Mouse (Mus musculus): Measurements from ENCODE around the gene Nhlrc1. TPM values are rescaled to one million over a fixed set of nuclear protein-coding genes. Genes with fewer than 3 reads are reported as not detected.

Gene Nhlrc1
- polyA plus RNA-seq (2015; fragmentation: Nextera tagmentation; extraction: Ambion mirVana) = 3.8 and 4.1 TPM in 2 replicates

GRCm38 (mm10) chr13:47014334-47015194 lies at the start of gene Nhlrc1:
Nhlrc1 (minus strand) TSS chr13:47014850.
- H3K4me3 ChIP-seq = peak within 1 kb of the TSS; percentile 66
- no peaks in the 10 kb centered on the region for H3K36me3 ChIP-seq
- ATAC-seq (ENCODE audit: insufficient number of reproducible peaks, low FRiP score, low TSS enrichment, low read depth) = peak; percentile 62; the same call in 1 of the 2 replicates
- peak within 1 kb of the TSS; percentile 42 for H3K9ac ChIP-seq
- peaks cover 10% of the 10 kb centered on the region for H3K27me3 ChIP-seq
- no peak within 1 kb of the TSS for H3K27ac ChIP-seq
- peaks cover 16% of the 10 kb centered on the region for H3K4me1 ChIP-seq
- WGBS = 3% methylated on average over 73 of the region's 73 CpGs
- peak within 1 kb of the TSS; percentile 100 for H3K4me2 ChIP-seq
- H3K9me3 ChIP-seq = peaks cover 10% of the 10 kb centered on the region; the same call in 1 of the 2 replicates

- H3K27me3 ChIP-seq = no peaks in the 10 kb centered on the region
- no peak overlapping the region for H3K9ac ChIP-seq
- H3K27ac ChIP-seq = no peak overlapping the region
- H3K36me3 ChIP-seq = peaks cover 40% of the 10 kb centered on the region
- no peaks in the 10 kb centered on the region for H3K4me1 ChIP-seq
- H3K9me3 ChIP-seq = no peaks in the 10 kb centered on the region
- 77% methylated on average over 15 of the region's 15 CpGs for WGBS
- H3K4me3 ChIP-seq = no peak overlapping the region
- H3K4me2 ChIP-seq = no peak overlapping the region
- ATAC-seq (ENCODE audit: insufficient number of reproducible peaks, low FRiP score, low TSS enrichment, low read depth) = no peak
Measured at GRCm38 (mm10) chr13:47063985-47064760, 49.5 kb upstream of the Nhlrc1 start.

- Histone ChIP-seq H3K9me3 (no peaks in the 10 kb centered on the region), H3K27ac (no peak overlapping the region), H3K4me2 (no peak overlapping the region), H3K9ac (no peak overlapping the region), H3K4me1 (no peaks in the 10 kb centered on the region), H3K4me3 (no peak overlapping the region), H3K27me3 (no peaks in the 10 kb centered on the region), H3K36me3 (peaks cover 37% of the 10 kb centered on the region)
- ATAC-seq (ENCODE audit: insufficient number of reproducible peaks, low FRiP score, low TSS enrichment, low read depth) = no peak
- 84% methylated on average over 17 of the region's 17 CpGs for WGBS
Measured at GRCm38 (mm10) chr13:47062756-47063155, 48.1 kb upstream of the Nhlrc1 start.

- H3K27ac ChIP-seq = no peak overlapping the region
- H3K4me2 ChIP-seq = no peak overlapping the region
- WGBS = 89% methylated on average over 5 of the region's 5 CpGs
- H3K36me3 ChIP-seq = peaks cover 49% of the 10 kb centered on the region
- H3K9me3 ChIP-seq = no peaks in the 10 kb centered on the region
- H3K27me3 ChIP-seq = no peaks in the 10 kb centered on the region
- no peak overlapping the region for H3K9ac ChIP-seq
- H3K4me3 ChIP-seq = no peak overlapping the region
- no peaks in the 10 kb centered on the region for H3K4me1 ChIP-seq
- no peak for ATAC-seq (ENCODE audit: insufficient number of reproducible peaks, low FRiP score, low TSS enrichment, low read depth)
Measured at GRCm38 (mm10) chr13:47056781-47057180, 42.1 kb upstream of the Nhlrc1 start.

- Histone ChIP-seq H3K27ac (no peak overlapping the region), H3K4me1 (no peaks in the 10 kb centered on the region), H3K9me3 (no peaks in the 10 kb centered on the region), H3K36me3 (peaks cover 54% of the 10 kb centered on the region), H3K4me3 (no peak overlapping the region), H3K9ac (no peak overlapping the region), H3K4me2 (no peak overlapping the region), H3K27me3 (no peaks in the 10 kb centered on the region)
- WGBS = 86% methylated on average over 11 of the region's 11 CpGs
- no peak for ATAC-seq (ENCODE audit: insufficient number of reproducible peaks, low FRiP score, low TSS enrichment, low read depth)
Measured at GRCm38 (mm10) chr13:47056126-47056525, 41.5 kb upstream of the Nhlrc1 start.

GRCm38 (mm10) chr13:47053971-47054370 lies 39.3 kb upstream of the Nhlrc1 start:
- no peak for ATAC-seq (ENCODE audit: insufficient number of reproducible peaks, low FRiP score, low TSS enrichment, low read depth)
- 85% methylated on average over 10 of the region's 10 CpGs for WGBS
- Histone ChIP-seq H3K9ac (no peak overlapping the region), H3K36me3 (peaks cover 59% of the 10 kb centered on the region), H3K9me3 (no peaks in the 10 kb centered on the region), H3K4me3 (no peak overlapping the region), H3K27me3 (no peaks in the 10 kb centered on the region), H3K4me1 (no peaks in the 10 kb centered on the region), H3K27ac (no peak overlapping the region), H3K4me2 (no peak overlapping the region)

- WGBS = 75% methylated on average over 4 of the region's 4 CpGs
- Histone ChIP-seq H3K4me1 (no peaks in the 10 kb centered on the region), H3K9me3 (no peaks in the 10 kb centered on the region), H3K27me3 (no peaks in the 10 kb centered on the region), H3K27ac (no peak overlapping the region), H3K4me2 (no peak overlapping the region), H3K36me3 (peaks cover 44% of the 10 kb centered on the region), H3K4me3 (no peak overlapping the region), H3K9ac (no peak overlapping the region)
- ATAC-seq (ENCODE audit: insufficient number of reproducible peaks, low FRiP score, low TSS enrichment, low read depth) = no peak
Measured at GRCm38 (mm10) chr13:47050009-47050408, 35.4 kb upstream of the Nhlrc1 start.

GRCm38 (mm10) chr13:47047996-47048395 lies 33.3 kb upstream of the Nhlrc1 start:
- Histone ChIP-seq H3K27ac (no peak overlapping the region), H3K36me3 (peaks cover 32% of the 10 kb centered on the region), H3K4me1 (peaks cover 11% of the 10 kb centered on the region), H3K27me3 (no peaks in the 10 kb centered on the region), H3K9me3 (no peaks in the 10 kb centered on the region), H3K4me3 (no peak overlapping the region), H3K4me2 (no peak overlapping the region), H3K9ac (no peak overlapping the region)
- no peak for ATAC-seq (ENCODE audit: insufficient number of reproducible peaks, low FRiP score, low TSS enrichment, low read depth)
- WGBS = 91% methylated on average over 4 of the region's 4 CpGs

GRCm38 (mm10) chr13:47044617-47044947 lies 29.9 kb upstream of the Nhlrc1 start, which contains the start of gene Tpmt:
Tpmt (minus strand) TSS chr13:47044737.
- Histone ChIP-seq H3K36me3 (peaks cover 12% of the 10 kb centered on the region), H3K9ac (peak within 1 kb of the TSS; percentile 77), H3K9me3 (no peaks in the 10 kb centered on the region), H3K27me3 (no peaks in the 10 kb centered on the region), H3K27ac (peak within 1 kb of the TSS; percentile 79), H3K4me1 (peaks cover 11% of the 10 kb centered on the region), H3K4me2 (peak within 1 kb of the TSS; percentile 98), H3K4me3 (peak within 1 kb of the TSS; percentile 88)
- ATAC-seq (ENCODE audit: insufficient number of reproducible peaks, low FRiP score, low TSS enrichment, low read depth) = no peak
- WGBS = 7% methylated on average over 10 of the region's 10 CpGs

GRCm38 (mm10) chr13:47043833-47044616 lies 29.4 kb upstream of the Nhlrc1 start:
- Histone ChIP-seq H3K9ac (peak overlapping the region; percentile 77), H3K27ac (peak overlapping the region; percentile 79), H3K9me3 (no peaks in the 10 kb centered on the region), H3K4me3 (peak overlapping the region; percentile 88), H3K4me1 (peaks cover 11% of the 10 kb centered on the region), H3K27me3 (no peaks in the 10 kb centered on the region), H3K36me3 (peaks cover 6% of the 10 kb centered on the region), H3K4me2 (peak overlapping the region; percentile 98)
- no peak for ATAC-seq (ENCODE audit: insufficient number of reproducible peaks, low FRiP score, low TSS enrichment, low read depth)
- under 1% methylated on average over 44 of the region's 45 CpGs for WGBS

GRCm38 (mm10) chr13:47043030-47043680 lies 28.5 kb upstream of the Nhlrc1 start, which contains the start of gene Kdm1b:
Kdm1b (plus strand) TSS chr13:47043499.
- WGBS = under 1% methylated on average over 48 of the region's 48 CpGs
- ATAC-seq (ENCODE audit: insufficient number of reproducible peaks, low FRiP score, low TSS enrichment, low read depth) = peak; percentile 97
- peak within 1 kb of the TSS; percentile 79 for H3K27ac ChIP-seq

More at GRCm38 (mm10) chr13:47043030-47043680, 28.5 kb upstream of the Nhlrc1 start, which contains the start of gene Kdm1b:
- Histone ChIP-seq H3K9me3 (no peaks in the 10 kb centered on the region), H3K4me3 (peak within 1 kb of the TSS; percentile 88), H3K27me3 (no peaks in the 10 kb centered on the region), H3K36me3 (no peaks in the 10 kb centered on the region), H3K9ac (peak within 1 kb of the TSS; percentile 77), H3K4me2 (peak within 1 kb of the TSS; percentile 98), H3K4me1 (peaks cover 11% of the 10 kb centered on the region)

Data from limb, embryonic 15.5 days (tissue).